Mouse (Mus musculus) forebrain, embryonic 10.5 days (tissue): Measurements from ENCODE around the gene Fcgrt. TPM values are rescaled to one million over a fixed set of nuclear protein-coding genes. Genes with fewer than 3 reads are reported as not detected.
A peak's percentile ranks its signal among the peaks of the same experiment; 100 is the strongest.

ENCODE experiments used
- DNase-seq: peaks from one replicate; pipeline ENCODE4 v3.0.0-alpha.2; 2017; ENCODE audit warnings: low spot score; ENCODE audit errors: extremely low spot score
- H3K27ac ChIP-seq: fragments of 300-500 bp; sonication (generic); 2 replicates; pipeline ENCODE4 v1.5.1; 2016; ENCODE audit warnings: mild to moderate bottlenecking
- H3K27me3 ChIP-seq: fragments of 300-500 bp; sonication (generic); 2 replicates; pipeline ENCODE4 v1.6.1; 2016; ENCODE audit warnings: mild to moderate bottlenecking; ENCODE audit not compliant: poor library complexity, severe bottlenecking
- H3K36me3 ChIP-seq: fragments of 300-500 bp; sonication (generic); replicated peaks from 2 replicates; pipeline ENCODE4 v1.6.1; 2016; ENCODE audit warnings: mild to moderate bottlenecking, moderate library complexity
- H3K4me1 ChIP-seq: fragments of 300-500 bp; sonication (generic); 2 replicates; pipeline ENCODE4 v1.6.1; 2016
- H3K4me3 ChIP-seq: fragments of 300-500 bp; sonication (generic); 2 replicates; pipeline ENCODE4 v1.5.1; 2016; ENCODE audit warnings: mild to moderate bottlenecking, moderate library complexity
- H3K9me3 ChIP-seq: fragments of 300-500 bp; sonication (generic); 2 replicates; pipeline ENCODE4 v1.6.1; 2016; ENCODE audit warnings: mild to moderate bottlenecking, moderate library complexity
- WGBS: fragments of 180-500 bp; shearing (Covaris S2); methylation state at CpG from one replicate; pipeline ENCODE4 v1.1.7; 2016; 5-methylcytosine and 5-hydroxymethylcytosine counted together
- polyA plus RNA-seq: library from polyadenylated mRNA; unstranded; fragments of >200 nt; fragmentation: Nextera tagmentation; extraction: Ambion mirVana; gene quantifications from 2 replicates; pipeline ENCODE4 v1.2.1, GENCODE M21; 2016

Gene Fcgrt
- polyA plus RNA-seq, 1 experiment from 2014 or later = 5.5 TPM

DNA sequence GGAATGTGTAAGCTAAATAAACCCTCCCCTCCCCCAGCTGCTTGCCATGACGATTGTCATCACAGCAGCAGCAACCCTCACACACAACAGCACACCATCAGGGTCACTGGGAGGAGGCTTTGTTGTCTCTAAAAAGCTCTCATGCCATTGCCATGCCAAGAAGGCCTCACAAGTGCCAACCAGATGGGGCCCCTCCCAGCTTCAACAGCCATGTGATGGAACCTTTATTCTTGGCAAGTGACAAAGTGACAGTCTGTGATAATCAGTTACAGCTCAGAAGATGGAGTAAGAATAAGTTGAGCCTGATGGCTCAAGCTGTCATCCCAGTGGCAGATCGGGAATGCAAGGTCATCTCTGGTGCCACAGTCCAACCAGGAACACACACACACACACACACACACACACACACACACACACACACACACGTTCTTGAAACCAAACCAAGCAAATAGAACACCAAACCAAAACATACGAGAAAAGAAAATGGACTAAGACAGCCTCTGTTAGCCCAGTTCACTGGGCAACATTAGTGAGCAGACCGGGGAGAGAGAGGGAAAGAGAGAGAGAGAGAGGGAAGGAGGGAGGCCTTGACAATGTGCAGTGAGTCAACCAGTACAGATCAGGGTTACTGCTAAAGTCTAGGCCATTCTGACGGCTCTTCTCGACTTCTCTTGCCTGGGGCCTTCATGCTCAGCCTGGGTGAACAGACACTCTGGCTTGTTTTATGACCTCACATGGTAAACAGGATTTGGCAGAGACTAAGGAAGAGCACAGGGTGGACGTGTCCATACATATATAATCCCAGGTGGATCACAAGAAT is 36.5 kb upstream of the Fcgrt start:
- Histone ChIP-seq H3K4me1 (peaks cover 13% of the 10 kb centered on the region), H3K4me3 (no peak overlapping the region), H3K27ac (no peak overlapping the region), H3K9me3 (no peaks in the 10 kb centered on the region), H3K27me3 (peaks cover 26% of the 10 kb centered on the region), H3K36me3 (peaks cover 40% of the 10 kb centered on the region)
- 81% methylated on average over 8 of the region's 8 CpGs for WGBS
- DNase-seq = no peak

DNA sequence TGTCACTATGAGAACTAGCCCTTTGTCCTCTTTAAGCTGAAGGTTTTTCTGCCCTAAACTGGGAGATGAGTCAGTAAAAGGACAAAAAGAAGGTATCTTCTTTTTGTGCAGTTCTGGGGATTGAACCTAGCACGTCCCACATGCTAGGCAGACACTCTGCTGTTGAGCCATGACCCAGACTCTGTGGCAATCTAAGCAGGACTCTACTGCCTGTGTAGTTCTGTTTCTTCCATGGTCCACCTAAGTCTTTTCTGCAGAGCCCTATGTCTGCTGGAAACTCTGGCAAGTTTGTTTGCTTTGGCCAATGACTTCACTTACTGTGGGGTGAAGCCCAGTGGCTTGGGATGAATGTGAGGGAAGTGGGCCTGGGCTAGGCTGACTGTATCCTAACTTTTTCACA is 34.8 kb upstream of the Fcgrt start:
- no peak for DNase-seq
- 0 out of 2 replicates have a peak overlapping the region, but pooled peaks have one; percentile 20 for H3K27ac ChIP-seq
- WGBS = 81% methylated on average over 1 of the region's 1 CpGs

DNA sequence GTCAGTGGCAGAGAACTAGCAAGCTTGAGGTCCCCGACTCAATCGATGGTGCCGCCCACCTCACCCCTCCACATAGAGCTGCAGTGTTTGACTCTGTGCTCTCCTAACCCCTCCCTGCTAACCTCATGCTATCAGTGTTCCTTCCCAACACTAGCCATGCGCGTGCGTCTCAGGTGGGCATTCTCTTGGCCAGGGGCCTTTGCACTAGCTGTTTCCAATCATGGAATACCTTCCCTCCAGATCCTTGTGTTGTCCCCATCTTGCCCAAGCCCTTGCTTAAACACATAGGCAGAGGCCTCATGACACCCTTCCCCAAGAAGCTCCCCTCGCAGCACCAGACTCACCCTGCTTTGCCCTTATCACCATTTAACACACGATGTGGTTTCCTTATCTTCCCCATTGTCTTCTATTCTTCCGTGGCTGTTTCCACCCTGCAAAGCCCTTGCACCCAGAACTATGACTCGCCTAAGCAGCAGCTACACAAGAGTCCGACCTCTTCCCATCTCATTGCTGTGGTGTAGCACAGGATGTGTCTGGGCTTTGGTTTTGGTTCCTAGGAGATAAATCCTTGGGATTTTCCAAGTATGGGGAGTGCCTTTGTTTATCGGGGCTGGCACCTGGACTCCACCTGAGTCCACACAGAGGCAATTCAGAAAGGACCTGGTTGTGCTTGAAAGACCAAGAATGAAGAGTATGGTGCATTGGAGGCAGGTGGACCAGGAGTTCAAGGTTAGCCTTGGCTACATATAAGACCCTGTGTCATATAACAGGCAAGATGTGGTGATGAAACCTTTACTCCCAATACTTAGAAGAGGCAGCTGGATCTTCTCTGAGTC is 33.7 kb upstream of the Fcgrt start:
- peaks cover 13% of the 10 kb centered on the region for H3K36me3 ChIP-seq
- H3K4me1 ChIP-seq = peaks cover 28% of the 10 kb centered on the region
- H3K9me3 ChIP-seq = no peaks in the 10 kb centered on the region
- H3K27ac ChIP-seq = peak overlapping the region; percentile 56; the same call in 1 of the 2 replicates
- no peak overlapping the region for H3K4me3 ChIP-seq
- whole genome bisulfite sequencing = 89% methylated on average over 12 of the region's 12 CpGs
- H3K27me3 ChIP-seq = peaks cover 39% of the 10 kb centered on the region
- no peak for DNase-seq

More for the DNA sequence above, 34.8 kb upstream of the Fcgrt start:
- peaks cover 22% of the 10 kb centered on the region for H3K36me3 ChIP-seq
- H3K4me1 ChIP-seq = peaks cover 28% of the 10 kb centered on the region
- H3K9me3 ChIP-seq = no peaks in the 10 kb centered on the region
- H3K4me3 ChIP-seq = no peak overlapping the region
- H3K27me3 ChIP-seq = peaks cover 39% of the 10 kb centered on the region

DNA sequence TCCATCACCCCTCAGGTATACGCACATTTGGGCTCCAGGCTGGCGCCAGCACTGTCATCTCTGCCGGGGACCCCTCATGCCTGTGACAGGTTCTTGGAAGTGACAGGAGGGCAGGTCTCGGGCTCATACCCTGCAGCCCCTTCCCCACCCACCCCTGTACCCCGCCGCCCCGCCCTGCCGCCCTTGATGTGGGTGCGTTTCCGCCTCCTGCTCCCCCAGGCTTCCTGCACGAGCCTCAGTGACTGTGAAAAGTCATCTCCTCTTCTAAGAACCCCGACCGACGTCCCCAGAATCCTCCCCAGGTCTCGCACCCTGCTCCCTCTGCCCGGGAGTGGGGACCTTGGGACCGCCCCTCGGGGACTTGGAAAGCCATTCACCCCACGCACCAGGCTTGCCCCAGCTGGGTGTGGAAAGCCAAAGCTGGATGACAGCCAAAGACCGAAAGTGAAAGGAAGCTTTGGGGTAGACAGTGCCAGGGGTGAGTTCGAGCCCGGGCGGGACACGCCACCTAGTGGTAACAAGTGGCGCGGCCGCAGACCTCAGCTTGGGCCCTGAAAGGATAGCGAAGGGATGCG is 32.4 kb upstream of the Fcgrt start, which contains the start of the genes Gm45713 and Flt3l:
Gene Gm45713 (minus strand): TSS at position 239 of the 575 bp plus-strand sequence.
Gene Flt3l (minus strand): TSS at position 440 of the 575 bp plus-strand sequence.
- WGBS = 5% methylated on average over 29 of the region's 29 CpGs
- DNase-seq = peak; percentile 79
- peak within 1 kb of the TSS; percentile 55 for H3K4me3 ChIP-seq
- H3K27me3 ChIP-seq = peaks cover 44% of the 10 kb centered on the region
- peaks cover 28% of the 10 kb centered on the region for H3K4me1 ChIP-seq
- no peaks in the 10 kb centered on the region for H3K9me3 ChIP-seq
- H3K36me3 ChIP-seq = no peaks in the 10 kb centered on the region
- peak within 1 kb of the TSS; percentile 68 for H3K27ac ChIP-seq

DNA sequence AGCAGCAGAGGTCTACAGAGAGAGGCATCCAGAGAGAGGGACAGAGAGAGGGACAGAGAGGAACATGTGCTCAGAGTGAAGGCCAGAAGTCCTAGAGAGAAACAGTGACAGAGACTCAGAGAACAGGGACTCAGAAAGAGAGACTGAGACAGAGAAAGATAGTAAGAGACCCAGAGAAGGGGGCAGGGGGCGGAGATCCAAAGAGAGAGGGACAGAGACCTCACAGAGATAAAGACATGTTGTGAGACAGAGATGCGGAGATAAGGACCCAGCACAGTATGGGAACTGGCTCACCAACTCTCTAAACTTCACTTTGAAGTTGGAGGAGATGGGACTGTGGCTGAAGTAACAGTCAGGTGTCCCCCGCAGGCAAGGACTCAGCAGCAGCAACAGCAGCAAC is 31.7 kb upstream of the Fcgrt start:
- Histone ChIP-seq H3K4me1 (peaks cover 28% of the 10 kb centered on the region), H3K27ac (peak overlapping the region; percentile 68), H3K4me3 (peak overlapping the region; percentile 55), H3K27me3 (peaks cover 44% of the 10 kb centered on the region), H3K9me3 (no peaks in the 10 kb centered on the region), H3K36me3 (no peaks in the 10 kb centered on the region)
- WGBS = 77% methylated on average over 3 of the region's 3 CpGs
- no peak for DNase-seq

DNA sequence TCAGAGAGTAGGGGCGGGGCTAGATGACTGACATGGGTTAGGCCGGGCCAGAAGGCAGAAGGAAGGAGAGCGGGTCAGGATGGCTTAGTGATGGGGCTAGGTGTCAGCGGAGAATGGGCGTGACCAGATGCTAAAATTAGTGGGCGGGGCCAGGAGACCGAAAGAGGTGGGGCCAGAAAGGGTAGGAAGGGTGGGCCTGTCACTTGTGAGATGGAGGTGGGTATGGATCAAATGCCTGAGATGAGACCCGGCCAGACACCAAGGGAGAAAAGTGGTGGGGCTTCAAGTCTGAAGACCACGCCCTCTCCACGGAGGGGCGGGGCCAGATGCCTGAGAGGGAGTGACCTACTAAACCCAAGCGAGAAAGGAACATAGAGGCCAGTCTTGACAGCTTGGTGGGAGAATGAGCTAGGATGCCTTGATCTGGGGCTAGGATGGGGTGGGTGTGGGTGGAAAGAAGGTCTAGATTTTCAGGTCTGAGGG is 30.9 kb upstream of the Fcgrt start:
- no peak overlapping the region for H3K27ac ChIP-seq
- H3K4me3 ChIP-seq = peak overlapping the region; percentile 55; the same call in 1 of the 2 replicates
- H3K36me3 ChIP-seq = no peaks in the 10 kb centered on the region
- no peaks in the 10 kb centered on the region for H3K9me3 ChIP-seq
- DNase-seq = no peak
- peaks cover 35% of the 10 kb centered on the region for H3K4me1 ChIP-seq
- peaks cover 44% of the 10 kb centered on the region for H3K27me3 ChIP-seq
- WGBS = 8% methylated on average over 12 of the region's 12 CpGs

DNA sequence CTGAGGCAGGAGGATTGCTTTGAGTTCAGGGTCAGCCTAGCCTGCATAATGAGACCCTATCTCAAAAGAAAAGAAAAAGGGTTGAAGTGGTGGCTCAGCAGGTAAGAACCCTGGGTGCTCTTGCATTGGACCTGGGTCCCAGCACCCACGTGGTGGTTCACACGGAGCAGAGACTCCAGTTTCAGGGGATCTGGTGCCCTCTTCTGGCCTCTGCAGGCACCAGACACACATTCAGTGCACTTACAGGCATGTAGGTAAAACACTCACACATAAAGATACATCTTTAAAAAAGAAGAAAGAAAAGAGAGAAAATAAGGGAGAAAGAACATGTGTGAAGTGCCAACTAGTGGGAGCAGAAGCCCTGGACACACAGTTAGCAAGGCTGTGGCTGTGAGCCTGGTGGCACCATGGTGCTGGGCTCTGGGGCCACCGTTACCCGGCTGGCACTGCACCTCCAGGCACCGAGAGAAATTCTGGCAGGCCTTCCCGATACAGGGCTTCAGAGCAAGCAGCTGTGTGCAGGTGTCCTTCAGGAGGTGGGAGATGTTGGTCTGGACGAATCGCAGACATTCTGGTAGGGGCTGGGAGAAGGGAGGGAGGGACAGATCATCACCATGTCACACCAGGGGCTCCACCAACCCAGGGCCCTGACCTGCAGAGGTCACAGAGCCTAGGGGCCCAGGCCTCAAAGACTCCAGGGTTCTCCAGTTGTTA is 30.0 kb upstream of the Fcgrt start:
- 73% methylated on average over 8 of the region's 8 CpGs for WGBS
- Histone ChIP-seq H3K4me1 (peaks cover 43% of the 10 kb centered on the region), H3K9me3 (no peaks in the 10 kb centered on the region), H3K36me3 (no peaks in the 10 kb centered on the region), H3K27me3 (peaks cover 44% of the 10 kb centered on the region), H3K27ac (no peak overlapping the region), H3K4me3 (no peak overlapping the region)
- no peak for DNase-seq

DNA sequence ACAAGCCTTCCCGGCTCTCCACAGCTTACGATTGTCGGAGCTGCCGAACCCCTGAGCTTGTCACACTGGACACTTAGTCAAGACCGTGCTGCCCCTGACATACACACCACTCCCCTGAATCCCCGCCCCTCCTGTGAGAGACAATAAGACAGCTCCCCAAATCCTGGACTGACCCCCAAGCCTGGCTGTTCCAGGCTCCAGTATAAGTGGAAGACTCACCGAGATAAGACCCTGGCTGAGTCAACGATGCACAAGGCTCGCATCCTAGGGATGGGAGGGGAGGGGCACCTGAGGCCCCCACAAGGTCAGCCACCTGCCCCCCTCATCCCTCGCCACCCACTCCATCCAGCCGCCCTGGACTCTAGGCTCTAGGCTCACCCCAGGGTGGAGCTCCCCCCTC is 28.2 kb upstream of the Fcgrt start:
- Histone ChIP-seq H3K27me3 (peaks cover 33% of the 10 kb centered on the region), H3K27ac (peak overlapping the region; percentile 20; the same call in 1 of the 2 replicates), H3K4me1 (peaks cover 50% of the 10 kb centered on the region), H3K36me3 (peaks cover 11% of the 10 kb centered on the region), H3K9me3 (no peaks in the 10 kb centered on the region), H3K4me3 (no peak overlapping the region)
- no peak for DNase-seq
- WGBS = 78% methylated on average over 11 of the region's 11 CpGs

DNA sequence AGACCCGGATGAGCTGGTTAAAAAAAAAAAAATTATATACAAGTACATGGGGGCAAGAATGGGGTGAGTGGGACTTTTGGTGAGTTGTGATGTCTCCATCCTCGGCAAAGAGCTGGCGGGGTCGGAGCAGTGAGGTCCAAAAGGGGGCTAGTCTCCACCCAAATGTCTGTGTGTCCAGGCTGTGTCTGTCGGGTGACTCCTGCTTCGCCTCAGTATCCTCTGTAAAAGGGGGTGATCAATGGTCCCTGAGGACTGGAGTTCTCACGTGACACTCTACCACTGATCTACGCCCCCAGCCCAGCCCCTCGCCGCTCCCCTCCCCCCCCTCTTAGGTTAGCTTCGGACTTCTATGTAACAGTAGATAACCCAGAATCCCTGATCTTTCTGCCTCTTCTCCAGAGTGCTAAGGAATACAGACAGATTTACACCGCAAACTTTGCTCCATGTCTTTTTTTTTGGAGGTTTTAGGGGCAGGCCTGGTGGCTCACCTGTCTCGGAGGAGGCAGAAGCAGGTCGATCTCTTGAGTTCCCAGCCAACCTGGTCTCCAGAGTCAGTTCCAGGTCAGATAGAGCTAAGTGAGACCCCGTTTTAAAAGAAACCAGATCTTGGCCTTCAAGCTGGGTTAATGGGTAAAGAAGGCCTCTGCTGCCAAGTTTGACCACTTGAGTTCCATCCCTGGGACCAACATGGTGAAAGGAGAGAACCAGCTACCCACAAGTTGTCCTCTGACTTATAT is 26.3 kb upstream of the Fcgrt start:
- no peak for DNase-seq
- peaks cover 54% of the 10 kb centered on the region for H3K4me1 ChIP-seq
- no peaks in the 10 kb centered on the region for H3K9me3 ChIP-seq
- peaks cover 16% of the 10 kb centered on the region for H3K27me3 ChIP-seq
- H3K36me3 ChIP-seq = peaks cover 30% of the 10 kb centered on the region
- 58% methylated on average over 15 of the region's 15 CpGs for WGBS
- peak overlapping the region; percentile 98 for H3K4me3 ChIP-seq
- peak overlapping the region; percentile 100 for H3K27ac ChIP-seq

DNA sequence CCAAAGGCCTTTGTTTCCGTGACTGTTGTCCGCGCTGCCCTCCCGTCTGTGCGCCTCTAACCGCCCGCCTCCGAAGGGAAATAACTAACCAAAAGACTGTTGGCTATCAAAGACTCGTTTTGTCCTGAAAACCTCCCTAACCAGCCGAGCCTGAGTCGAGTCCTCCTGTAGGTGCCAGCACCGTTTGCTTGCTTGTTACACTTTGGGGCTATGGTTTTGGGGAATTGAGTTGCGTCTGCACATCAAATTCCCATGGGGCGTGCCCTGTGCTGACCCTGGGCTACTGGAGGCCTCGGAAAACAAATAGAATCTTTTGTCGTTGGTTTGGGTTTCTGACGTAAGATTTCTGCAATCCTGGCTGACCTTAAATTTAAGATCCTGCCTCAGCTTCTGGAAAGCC is 25.7 kb upstream of the Fcgrt start:
- H3K36me3 ChIP-seq = peaks cover 32% of the 10 kb centered on the region
- WGBS = under 1% methylated on average over 17 of the region's 17 CpGs
- H3K4me1 ChIP-seq = peaks cover 54% of the 10 kb centered on the region
- peak overlapping the region; percentile 100 for H3K27ac ChIP-seq
- peak overlapping the region; percentile 98 for H3K4me3 ChIP-seq
- no peak for DNase-seq
- no peaks in the 10 kb centered on the region for H3K9me3 ChIP-seq
- peaks cover 10% of the 10 kb centered on the region for H3K27me3 ChIP-seq

DNA sequence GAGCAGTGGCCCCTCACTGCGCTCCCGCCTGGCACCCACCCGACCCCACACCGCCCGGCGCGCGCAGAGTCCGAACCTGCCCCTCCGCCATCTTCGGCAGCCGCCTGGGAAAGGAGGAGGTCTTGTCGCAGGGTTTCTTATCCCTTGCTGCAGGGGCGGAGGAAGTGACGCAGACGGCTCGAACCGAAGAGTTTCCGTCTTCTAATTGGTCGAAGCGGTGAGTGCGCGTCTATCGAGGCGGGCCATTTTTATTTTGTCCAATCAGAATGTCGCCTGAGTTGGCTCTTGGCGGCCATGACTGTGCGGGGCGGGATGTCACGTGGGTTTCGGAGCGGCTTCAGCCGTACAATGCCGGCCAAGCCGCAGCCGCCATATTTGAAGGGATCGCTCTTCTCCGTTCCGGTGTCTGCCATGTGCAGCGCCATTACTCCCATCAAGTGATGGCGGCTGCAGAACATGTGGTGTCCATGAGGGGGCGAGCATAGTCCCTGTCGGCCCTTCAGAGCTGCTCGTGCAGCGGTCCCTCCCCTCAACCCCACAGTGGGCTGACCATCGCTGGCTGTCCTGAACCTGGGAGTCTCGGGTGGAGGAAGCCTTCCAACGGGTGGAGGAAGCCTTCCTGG is 25.1 kb upstream of the Fcgrt start, which contains the start of gene Rpl13a:
Gene Rpl13a (minus strand): TSS at position 138 of the 623 bp plus-strand sequence.
- 0 out of 2 replicates have a peak, but pooled peaks cover 5% of the 10 kb centered on the region for H3K27me3 ChIP-seq
- peak within 1 kb of the TSS; percentile 100 for H3K27ac ChIP-seq
- peak within 1 kb of the TSS; percentile 98 for H3K4me3 ChIP-seq
- DNase-seq = peak; percentile 99
- under 1% methylated on average over 48 of the region's 48 CpGs for WGBS
- H3K4me1 ChIP-seq = peaks cover 48% of the 10 kb centered on the region
- peaks cover 32% of the 10 kb centered on the region for H3K36me3 ChIP-seq
- H3K9me3 ChIP-seq = no peaks in the 10 kb centered on the region
